Mouse (Mus musculus): Measurements from ENCODE around the gene Ocln.
"Not testable (repeated sequence)": the region's sequence is repeated elsewhere in the genome, so short reads cannot be mapped to it uniquely, and the experiment has no call there.

Gene Ocln

GRCm38 (mm10) chr13:100543011-100543767 is 9.3 kb downstream of the Ocln start:
- DNase-seq (ENCODE audit: low read depth, low spot score): no peak

GRCm38 (mm10) chr13:100536149-100536548 is 16.4 kb downstream of the Ocln start:
- DNase-seq (ENCODE audit: low read depth, low spot score): no peak

GRCm38 (mm10) chr13:100532788-100533365 is 19.6 kb downstream of the Ocln start:
- no peak for DNase-seq (ENCODE audit: low read depth, low spot score)

GRCm38 (mm10) chr13:100526649-100527038 is 25.9 kb downstream of the Ocln start:
- no peak for DNase-seq (ENCODE audit: low read depth, low spot score)

- peak; percentile 30 for DNase-seq (ENCODE audit: low read depth, low spot score)
These were observed 26.4 kb downstream of the Ocln start for GRCm38 (mm10) chr13:100525935-100526648.

GRCm38 (mm10) chr13:100524896-100525295 is 27.6 kb downstream of the Ocln start:
- DNase-seq (ENCODE audit: low read depth, low spot score): no peak

- no peak for DNase-seq (ENCODE audit: low read depth, low spot score)
These were observed 28.8 kb downstream of the Ocln start for GRCm38 (mm10) chr13:100523698-100524097.

GRCm38 (mm10) chr13:100521724-100522591 is 30.6 kb downstream of the Ocln start:
- DNase-seq (ENCODE audit: low read depth, low spot score): no peak

GRCm38 (mm10) chr13:100519162-100519561 is 33.4 kb downstream of the Ocln start:
- no peak for DNase-seq (ENCODE audit: low read depth, low spot score)

GRCm38 (mm10) chr13:100518191-100518590 is 34.3 kb downstream of the Ocln start:
- DNase-seq (ENCODE audit: low read depth, low spot score): no peak

GRCm38 (mm10) chr13:100517652-100518153 is 34.8 kb downstream of the Ocln start:
- DNase-seq (ENCODE audit: low read depth, low spot score): no peak

- peak; percentile 6 for DNase-seq (ENCODE audit: low read depth, low spot score)
These were observed 36.1 kb downstream of the Ocln start for GRCm38 (mm10) chr13:100516213-100517105.

- no peak for DNase-seq (ENCODE audit: low read depth, low spot score)
These were observed 39.7 kb downstream of the Ocln start for GRCm38 (mm10) chr13:100512792-100513191.

GRCm38 (mm10) chr13:100511860-100512364 is 40.6 kb downstream of the Ocln start:
- DNase-seq (ENCODE audit: low read depth, low spot score): no peak

- no peak for DNase-seq (ENCODE audit: low read depth, low spot score)
These were observed 41.2 kb downstream of the Ocln start for GRCm38 (mm10) chr13:100511146-100511859.

- not testable (repeated sequence) for DNase-seq (ENCODE audit: low read depth, low spot score)
These were observed 52.9 kb downstream of the Ocln start for GRCm38 (mm10) chr13:100499625-100500024.

GRCm38 (mm10) chr13:100495337-100495736 is 57.2 kb downstream of the Ocln start:
- DNase-seq (ENCODE audit: low read depth, low spot score): no peak

GRCm38 (mm10) chr13:100494370-100494769 is 58.1 kb downstream of the Ocln start:
- DNase-seq (ENCODE audit: low read depth, low spot score): not testable (repeated sequence)

GRCm38 (mm10) chr13:100493313-100493712 is 59.2 kb downstream of the Ocln start:
- no peak for DNase-seq (ENCODE audit: low read depth, low spot score)

Measured in brain, embryonic 18.5 days (tissue).